Mouse (Mus musculus): ENCODE data around the gene Zfp839.
"Not testable (repeated sequence)": the region's sequence is repeated elsewhere in the genome, so short reads cannot be mapped to it uniquely, and the experiment has no call there.

Gene Zfp839

DNA sequence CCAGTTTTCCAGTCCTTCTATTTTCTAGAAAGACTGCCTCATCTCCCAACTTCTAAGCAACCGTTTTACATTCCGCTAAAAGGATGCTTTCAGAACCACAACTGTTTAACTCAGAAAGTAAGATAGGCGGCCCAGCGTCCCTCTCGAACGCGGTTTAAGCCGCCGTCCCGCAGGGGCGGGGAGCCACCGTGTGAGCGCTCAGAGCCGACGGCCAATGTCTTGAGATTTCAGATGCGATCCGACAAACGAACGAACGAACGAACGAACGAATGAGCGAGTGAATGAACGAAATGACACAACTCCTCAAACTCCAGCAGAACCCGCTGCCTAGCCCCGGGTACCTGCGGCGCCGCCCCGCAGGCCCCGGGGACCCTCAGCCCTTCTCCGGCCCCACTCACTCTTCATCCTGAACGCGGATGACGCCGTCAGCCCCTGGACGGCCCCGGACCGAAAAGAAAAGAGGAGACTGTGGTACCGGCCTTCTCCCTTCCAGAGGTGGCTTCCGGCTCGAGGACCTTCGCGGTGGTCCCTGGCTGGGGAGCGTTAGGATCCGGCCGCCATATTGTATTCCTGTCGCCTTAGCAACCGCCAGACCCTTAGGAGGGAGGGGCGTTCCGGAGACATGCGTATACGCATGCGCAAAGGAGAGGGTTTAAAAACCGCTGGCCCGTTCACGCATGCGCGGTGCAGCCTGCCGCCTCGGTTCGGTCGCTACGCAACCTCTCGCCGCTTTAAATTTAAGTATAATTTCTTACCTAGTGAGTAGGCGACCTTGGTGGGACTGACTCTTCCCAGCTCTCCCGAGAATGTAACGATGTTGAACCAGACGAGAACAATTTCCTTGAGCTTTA is 9.5 kb upstream of the Zfp839 start, which contains the start of gene Mok:
TSS of gene Mok (minus strand) at position 592 of the 851 bp plus-strand sequence.
- peak; percentile 99 for DNase-seq (ENCODE audit: low spot score)

DNA sequence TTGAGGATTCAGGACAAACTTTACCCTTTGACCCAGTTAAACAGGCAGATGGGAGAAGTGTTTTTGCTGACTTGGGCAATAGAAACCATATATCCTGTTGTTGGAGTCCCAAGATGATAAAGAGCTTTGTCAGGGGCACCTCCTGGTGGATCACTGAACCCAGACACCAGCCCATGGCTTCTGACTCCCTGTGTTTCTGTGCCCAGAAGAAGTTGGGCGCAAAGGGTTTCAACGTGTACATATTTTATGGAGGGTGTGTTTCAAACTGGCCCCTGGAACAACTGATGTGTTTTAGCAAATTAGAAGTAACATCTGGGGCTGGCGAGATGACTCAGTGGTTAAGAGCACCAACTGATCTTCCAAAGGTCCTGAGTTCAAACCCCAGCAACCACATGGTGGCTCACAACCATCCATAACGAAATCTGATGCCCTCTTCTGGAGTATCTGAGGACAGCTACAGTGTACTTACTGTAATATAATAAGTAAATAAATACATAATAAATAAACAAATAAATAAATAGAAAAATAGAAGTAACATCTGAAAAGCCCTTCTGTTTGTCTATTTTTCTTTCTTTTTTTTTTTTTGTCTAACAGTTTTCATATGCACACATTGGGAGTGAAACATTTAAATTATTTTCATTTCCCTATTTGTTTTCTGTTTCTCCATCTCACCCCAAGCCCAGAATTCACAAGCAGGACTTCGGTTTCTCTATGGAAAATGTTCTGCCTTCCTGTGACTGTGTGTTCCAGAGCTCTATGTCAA is 8.1 kb upstream of the Zfp839 start:
- no peak for DNase-seq (ENCODE audit: low spot score)

DNA sequence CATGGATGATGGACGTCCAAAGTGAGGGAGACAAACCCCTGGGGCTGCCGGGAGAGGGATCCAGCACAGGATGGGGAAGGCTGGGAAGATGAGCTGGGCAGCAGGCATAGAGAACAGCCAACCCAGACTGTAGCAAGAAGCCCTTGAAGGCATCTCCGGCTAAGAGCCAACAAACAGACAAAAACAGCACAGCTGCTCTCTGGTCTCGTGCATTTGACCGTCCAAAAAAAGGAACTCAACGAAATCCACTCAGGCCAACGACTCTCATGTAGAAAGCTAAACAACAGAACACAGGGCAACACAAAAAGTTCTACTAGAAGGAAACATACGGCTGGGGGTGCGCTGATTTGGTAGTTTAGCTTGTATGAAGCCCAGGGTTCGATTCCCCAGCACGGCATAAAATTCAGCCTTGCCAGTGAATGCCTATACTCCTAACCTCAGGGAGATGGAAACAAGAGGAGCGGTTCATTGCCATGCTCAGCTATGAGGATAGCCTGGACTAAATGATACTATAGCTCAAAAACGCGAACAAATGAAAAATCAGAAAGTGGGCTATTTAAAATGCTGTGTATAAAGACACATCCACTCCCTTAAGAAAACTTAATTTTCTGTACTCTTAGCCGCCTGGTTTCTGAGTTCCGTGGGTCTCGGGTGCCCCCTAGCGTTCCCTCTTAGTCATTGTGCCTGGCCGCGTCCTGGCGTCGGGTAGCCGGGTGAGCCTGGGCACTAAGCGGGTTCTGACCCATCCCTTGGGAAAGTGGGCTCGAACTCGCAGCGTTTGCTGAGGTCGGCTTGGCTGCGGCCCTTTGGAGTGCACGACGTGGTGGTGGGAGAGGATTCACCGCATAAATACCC is 6.6 kb upstream of the Zfp839 start:
- DNase-seq (ENCODE audit: low spot score): peak; percentile 74

DNA sequence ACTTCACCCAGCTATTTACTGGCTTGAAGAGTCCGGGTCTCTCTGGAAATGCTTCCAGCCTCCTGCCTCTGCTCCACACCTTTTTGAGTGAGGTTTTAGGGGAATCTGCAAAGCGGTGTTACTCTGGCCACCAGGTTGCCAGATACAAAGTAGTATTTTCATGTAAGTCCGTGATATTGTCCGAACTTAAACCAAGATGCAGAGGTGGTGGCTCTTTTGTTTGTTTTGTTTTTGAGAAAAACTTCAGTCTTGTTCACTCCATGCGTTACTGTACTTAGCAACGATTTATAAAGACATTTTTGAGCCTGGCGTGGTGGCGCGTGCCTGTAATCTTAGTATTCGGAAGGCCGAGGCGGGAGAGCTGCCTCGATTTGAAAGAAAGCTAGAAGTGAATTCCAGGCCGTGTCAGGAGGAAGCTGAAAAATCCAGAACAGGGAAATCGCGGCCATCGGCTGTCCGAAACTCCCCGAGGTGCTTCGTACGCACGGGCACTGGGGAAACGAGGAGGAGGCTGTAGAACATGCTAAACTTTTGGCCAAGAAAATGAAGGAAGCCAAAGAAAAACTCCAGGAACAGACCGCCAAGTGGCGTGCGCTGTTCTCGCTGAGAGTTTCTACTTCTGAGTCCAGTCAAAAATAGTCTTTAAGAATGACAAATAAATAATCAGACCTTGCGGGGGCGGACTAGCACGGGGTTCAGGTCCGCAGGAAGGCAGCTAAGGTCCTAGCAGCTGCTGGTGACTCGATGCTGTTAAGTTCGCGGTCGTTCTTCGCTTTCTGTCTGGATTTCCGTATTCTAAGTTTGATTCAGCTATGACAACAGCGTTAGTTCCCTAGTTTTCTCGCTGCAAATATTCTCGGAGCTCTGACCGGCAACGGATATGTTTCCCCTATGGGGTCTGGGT is 5.6 kb upstream of the Zfp839 start:
- no peak for DNase-seq (ENCODE audit: low spot score)

DNA sequence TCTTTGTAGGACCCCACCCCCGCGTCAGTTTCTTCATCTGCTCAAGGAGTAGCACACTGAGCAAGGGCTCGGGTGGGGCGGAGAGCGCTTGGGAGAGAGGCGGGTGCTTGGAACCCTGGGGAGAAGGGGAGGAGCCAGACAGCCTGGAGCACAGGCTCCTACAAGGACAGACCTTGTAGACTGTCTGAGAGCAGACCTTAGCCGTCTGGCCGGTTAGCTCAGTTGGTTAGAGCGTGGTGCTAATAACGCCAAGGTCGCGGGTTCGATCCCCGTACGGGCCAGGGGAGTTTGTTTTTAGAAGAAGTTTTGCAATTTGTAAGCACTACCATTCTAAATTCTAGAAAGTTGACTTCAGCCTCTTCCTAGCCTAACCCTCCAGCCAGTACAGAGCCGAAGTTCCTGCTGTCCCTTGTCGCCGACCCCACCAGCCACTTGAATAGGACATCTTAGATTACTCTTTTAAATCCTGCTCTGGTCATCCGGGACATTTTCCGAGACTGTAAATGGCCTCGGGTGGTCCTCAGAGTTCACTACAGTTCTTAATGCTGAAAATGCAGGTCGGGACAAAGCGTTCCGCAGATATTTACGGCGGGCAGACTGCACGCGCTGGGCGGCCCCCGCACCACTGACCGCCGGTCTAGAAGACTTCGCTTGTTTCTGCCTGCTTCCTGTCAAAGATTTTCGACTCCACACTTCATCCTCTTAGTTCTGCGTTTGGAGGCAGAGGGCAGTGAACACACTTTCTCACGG is 4.7 kb upstream of the Zfp839 start:
- DNase-seq (ENCODE audit: low spot score): peak; percentile 90

DNA sequence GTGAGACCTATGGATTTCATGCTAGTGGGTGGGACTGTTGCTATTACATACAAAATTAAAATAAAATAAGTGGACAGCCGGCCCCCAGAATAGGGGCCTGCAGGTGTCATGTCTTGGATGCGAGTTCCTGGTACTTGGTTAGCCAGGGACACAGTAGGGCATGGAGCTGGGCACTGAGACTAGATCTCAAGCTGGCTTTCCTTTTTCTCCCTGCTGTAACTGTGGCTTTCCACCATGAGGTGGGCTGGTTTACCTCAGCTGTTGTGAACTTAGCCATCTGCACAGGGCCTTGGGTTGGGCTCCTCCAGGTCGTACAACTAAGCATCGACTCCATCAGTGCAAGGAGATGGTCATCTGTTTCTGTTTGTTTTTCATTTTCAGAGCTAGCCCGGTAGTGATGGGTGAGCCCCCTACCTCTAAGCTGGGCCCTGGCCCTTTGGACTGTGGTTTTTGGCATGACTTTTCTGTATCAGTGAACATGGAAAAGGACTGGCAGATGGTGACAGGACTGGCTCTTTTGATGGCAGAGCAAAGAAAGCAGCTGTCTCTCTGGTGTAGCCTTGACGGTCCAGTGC is 3.8 kb upstream of the Zfp839 start:
- DNase-seq (ENCODE audit: low spot score): no peak

DNA sequence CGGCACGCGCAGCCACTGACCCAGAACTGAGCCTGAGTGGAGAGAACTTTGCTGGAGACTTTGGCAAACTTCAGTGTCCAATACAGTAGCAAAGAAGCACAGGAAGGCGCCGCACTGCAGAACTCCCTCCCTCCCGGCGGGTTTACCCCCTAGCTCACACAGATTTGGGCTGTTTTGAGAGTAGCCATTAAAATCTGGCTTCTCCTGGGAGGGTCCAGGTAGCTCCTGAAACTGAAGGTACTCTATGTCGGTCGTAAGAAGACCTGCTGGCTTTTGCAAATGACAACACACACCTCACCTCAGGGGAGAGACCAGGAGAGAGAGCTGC is 840 bp downstream of the Zfp839 start:
- no peak for DNase-seq (ENCODE audit: low spot score)

DNA sequence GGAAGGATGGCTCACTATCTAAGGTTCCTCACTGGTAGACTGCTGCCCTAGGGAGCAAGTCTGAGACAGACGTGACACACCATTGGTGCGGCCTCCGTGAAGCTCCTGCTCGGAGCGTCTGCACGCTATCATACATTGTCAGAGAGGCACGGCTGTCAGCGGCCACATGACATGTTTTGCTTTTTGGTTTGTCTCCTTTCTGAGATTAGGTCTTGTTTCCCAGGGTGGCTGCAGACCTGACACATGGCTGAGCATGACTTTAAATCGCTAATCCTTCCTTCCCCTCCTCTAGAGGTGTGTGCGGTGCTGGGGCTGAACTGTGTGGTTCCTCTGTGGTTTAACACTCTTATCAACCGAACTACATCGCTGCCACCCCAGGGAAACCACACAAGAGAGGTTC is 1.4 kb downstream of the Zfp839 start:
- no peak for DNase-seq (ENCODE audit: low spot score)

DNA sequence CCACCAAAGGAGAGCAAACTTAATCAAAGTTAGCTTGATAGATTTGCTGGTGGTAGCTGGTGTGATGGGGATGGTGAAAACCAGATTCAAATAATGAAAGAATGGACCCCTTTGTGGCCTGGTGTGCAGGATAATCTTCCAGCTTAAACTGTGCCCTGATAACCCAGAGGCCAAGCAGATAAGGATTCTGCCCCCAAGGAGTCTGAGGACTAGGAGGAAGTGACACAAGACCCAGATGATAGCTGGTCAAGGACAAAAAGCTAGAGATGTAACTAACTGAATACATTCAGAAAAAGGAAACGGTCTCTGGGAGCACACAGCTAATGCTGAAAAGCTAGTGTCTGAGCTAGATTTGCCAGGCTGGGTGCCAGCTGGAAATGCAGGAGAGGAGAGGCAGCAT is 1.9 kb downstream of the Zfp839 start:
- DNase-seq (ENCODE audit: low spot score): no peak

DNA sequence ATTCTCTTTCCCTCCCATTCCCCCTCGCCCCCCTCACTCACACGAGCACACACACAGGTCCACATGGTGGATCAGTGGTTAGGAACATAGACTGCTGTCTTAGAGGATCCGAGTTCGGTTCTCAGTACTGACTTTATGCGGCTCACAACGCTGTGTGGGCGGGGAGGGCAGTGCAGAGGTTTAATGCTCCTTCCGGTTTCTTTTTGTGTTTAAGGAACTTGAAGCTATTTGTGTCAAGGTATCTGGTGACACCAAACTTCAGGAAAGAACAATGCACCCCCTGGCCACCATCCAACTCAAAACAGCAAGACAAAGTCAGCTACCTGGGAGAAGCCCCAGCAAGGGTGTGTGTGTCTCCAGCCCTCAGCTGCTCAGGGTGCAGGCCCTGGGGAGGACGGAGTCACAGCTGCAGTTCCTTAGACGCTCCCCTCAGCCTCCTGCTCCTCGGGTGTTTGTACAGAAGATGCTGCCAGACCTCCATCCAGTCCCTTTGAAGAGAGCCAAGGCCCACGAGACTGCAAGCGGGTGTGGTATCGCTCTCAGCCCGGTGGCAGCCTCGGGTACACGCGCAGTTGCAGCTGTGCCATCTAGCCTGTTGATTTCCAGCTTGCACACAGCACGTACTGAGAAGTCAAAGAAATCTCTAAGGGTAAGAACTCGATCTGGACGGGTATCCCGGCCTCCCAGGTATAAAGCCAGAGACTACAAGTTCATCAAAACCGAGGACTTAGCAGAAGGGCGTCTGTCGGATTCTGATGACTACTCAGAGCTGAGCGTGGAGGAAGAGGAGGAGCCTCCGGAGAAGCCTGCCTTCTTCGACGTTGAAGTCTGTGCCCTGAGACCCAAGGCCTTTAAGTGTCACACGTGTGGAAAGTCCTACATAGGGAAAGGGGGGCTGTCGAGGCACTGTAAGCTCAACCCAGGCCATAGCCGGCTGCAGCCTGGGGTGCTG is 5.0 kb downstream of the Zfp839 start:
- DNase-seq (ENCODE audit: low spot score): no peak

DNA sequence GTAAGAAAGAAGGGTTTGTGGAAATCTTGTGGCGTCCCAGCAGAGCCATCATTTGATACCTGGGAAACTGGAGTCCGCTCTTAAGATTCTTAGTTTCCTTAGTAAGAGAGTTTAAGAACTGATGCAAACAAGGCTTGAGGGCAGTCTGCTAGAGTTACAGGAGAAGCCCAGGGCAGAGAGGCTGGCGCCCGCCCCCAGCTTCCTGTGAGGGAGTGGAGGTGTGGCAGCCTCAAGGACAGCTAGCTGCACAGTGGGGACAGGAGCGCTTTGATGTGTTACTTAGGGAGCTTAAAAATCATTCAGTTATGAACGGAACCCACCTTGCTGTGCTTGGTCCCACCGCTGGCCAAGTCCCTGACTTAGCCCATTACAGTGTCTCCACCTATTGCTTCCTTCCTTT is 7.1 kb downstream of the Zfp839 start:
- DNase-seq (ENCODE audit: low spot score): no peak

DNA sequence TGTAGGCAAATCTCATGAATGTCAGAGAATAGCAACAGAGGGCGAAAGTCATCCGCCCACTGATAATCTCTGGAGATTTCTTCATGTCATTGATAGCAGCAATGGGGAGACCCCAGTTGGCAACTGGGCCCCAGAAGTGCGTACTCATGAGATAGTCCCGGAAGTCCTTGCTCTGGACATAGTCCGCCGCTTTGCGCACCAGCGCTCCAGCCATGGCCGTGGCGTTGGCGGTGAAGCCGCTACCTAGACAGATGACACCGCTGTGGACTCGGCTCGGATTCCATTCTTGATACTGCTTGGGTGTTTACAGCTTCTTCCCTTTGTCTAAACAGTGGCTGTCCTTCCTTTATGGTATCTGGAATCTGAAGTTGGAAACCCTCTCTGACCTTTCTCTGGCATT is 8.6 kb downstream of the Zfp839 start:
- DNase-seq (ENCODE audit: low spot score): not testable (repeated sequence)

DNA sequence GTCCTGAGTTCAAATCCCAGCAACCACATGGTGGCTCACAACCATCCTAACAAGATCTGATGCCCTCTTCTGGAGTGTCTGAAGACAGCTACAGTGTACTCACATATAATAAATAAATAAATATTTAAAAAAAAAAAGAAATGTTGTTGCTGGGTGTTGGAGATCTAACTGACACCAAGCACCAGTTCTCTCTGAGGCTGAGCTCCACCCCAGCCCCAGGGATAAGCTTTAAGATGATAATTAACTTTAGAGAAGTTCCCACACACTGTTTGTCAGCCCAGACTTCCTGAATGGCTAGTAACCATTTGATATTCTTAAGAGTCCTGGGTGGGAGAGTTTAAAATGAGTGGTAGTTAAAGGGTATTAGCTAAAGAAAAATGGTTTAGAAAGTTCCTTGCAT is 10.2 kb downstream of the Zfp839 start:
- DNase-seq (ENCODE audit: low spot score): no peak

DNA sequence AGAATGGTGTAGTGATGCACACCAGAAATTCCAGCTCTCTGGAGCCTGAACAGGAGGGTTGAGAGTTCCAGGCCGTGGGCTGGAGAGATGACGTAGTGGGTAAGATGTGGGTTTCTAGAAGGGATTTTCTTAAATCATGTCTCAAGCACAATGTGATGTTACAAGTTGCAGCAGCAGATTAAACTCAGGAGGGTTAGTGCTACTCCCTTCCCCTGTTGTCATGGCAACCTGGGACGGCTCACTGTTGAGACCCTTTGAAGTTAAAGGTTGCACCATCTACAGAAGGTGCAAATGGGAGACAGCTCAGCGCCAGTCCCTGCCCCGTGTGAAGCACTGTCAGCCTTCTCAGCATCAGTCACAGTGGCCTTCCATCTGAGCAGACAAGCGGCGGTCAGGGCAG is 11.2 kb downstream of the Zfp839 start:
- DNase-seq (ENCODE audit: low spot score): no peak

DNA sequence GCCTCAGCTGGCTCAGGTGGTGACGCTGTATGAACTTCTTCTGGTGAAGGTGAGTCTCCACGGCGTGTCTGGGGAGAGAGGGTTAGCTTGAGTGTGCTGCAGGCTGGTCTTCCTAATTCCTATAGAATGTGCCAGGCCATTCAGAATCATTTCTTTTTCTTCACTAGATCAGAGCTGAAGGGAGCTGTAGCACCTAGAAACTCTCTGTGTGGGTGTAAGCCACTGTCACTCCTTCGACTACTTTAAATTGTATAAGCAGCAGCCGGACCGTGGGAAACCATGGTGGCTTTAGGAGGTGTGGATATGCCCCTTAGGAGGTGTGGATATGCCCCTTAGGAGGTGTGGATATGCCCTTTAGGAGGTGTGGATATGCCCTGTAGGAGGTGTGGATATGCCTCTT is 14.0 kb downstream of the Zfp839 start:
- no peak for DNase-seq (ENCODE audit: low spot score)

DNA sequence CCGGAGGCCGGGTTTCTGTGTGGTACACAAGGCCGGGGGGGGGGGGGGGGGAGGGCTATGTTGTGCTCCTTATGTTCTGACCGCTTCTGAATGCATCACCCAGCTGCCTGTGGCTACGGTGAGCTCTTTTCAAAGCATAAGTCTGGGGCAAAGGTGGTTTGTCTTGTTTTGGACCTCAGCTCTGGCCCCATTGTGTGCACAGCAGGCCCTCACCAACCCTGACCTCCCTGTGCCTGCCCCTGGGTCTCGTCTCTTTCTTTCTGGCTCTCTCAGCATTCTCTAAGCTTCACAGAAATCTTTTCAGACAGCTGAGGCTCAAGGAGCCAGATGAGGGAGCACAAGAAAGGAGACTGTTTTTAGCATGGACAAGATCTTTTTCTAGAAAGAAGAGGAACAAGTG is 15.5 kb downstream of the Zfp839 start:
- DNase-seq (ENCODE audit: low spot score): no peak

DNA sequence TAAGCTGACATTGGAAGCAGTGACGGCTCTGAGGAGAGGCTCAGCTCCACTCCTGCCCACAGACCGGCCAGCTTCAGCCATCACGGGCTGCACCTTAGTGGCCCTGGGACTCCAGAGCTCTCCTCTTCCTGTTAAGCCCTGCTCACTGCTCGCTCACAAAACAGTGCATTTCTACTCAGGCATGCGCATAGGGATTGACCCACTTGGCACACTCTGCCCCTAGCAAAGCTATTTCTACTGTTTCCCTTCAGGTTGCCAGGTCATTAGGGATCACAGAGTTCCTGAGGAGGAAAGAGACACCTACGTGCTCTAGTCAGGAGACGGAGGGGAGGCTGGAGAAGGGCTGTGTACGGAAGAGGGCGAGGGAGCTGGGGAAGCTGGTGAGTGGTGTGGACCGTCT is 15.9 kb downstream of the Zfp839 start:
- no peak for DNase-seq (ENCODE audit: low spot score)

DNA sequence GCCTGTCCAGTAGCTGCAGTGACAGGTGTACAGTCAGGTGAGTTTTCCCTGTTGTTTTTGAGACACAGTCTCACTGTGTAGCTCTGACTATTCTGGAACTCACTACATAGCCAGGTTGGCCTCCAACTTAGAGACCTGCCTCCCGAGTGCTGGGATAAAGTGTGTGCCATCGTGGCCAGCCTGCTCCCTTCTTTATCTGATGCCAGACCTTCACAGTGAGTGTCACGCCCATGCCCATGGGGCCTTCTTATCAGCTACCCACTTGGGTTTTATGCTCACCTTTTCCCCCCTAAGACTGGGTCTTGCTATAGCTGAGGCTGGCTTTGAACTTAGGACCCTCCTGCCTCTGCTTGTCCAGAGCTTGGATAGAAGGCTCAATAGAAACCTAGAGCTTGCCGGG is 20.1 kb downstream of the Zfp839 start:
- DNase-seq (ENCODE audit: low spot score): no peak

DNA sequence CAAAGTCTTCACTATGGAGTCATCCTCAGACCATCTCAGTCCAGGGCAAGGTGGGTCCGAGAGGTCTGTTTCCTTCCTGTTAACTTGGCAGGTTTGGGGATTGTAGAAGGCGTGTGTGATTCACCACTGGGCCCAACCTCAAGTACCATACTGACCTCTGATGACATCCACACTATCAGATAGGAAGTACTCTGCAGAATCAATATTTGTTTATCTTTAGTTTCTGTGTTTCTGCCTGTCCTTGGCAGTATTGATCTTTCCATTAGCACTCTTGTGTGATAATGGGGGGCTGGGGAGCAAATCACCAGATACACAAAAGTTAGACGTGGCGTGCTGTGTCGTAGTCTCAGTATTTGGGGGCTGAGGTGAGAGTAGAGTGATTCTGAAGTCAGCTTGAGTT is 21.2 kb downstream of the Zfp839 start:
- no peak for DNase-seq (ENCODE audit: low spot score)

Data from ovary, postnatal 10 days (tissue).